In the genomic region with DNA sequence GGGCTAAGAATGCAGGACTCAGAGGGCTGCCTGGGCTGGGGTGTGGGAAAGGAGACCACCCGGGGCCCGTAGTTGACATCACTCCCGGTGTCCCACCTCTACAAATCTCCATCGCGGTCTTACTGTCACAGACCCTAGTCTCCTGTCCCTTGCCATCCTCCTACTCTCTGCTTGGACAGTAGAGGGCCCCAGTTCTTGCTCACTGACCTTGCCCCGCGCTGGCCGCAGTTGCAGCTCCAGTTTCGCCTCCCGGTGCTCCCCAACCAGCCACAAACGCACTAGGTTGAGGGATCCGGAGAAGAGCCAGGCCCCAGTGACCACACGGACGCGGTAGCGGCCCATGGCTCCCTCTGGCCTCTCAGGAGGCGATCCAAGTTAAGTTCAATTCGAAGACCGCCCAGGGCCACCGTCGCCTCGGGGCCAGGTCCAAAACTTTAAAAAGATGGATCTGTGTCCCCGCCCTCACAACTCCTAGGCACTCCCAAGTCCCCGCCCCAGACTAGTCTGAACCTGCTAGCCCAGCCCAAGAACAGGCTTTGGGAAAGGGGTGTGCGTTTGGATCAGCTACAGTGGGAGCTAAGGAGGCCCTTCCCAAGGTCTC, we compare ENCODE assay signal across 7 mouse cellular contexts. TPM values are rescaled to one million over a fixed set of nuclear protein-coding genes. Genes with fewer than 3 reads are reported as not detected.
DNase-seq lines count a peak whose midpoint lies in the region; ATAC-seq lines count a peak whose summit lies in the region.

A gene (minus strand): TSS at position 423 of the 601 bp plus-strand sequence.

- peak within 1 kb of the TSS; percentile 50 for H3K4me3 ChIP-seq in heart, embryonic 13.5 days

- no peak within 1 kb of the TSS for H3K27ac ChIP-seq in heart, embryonic 13.5 days (replicated peaks)

- 0 out of 2 replicates have a peak, but pooled peaks have one; percentile 46 for ATAC-seq in heart, embryonic 13.5 days (ENCODE audit: extremely low read depth, insufficient number of reproducible peaks, low FRiP score, low TSS enrichment)
- no peak for ATAC-seq in erythroid progenitor cell, adult 5-6 weeks (replicated peaks; ENCODE audit: low FRiP score, poor library complexity, severe bottlenecking)

- H3K9ac ChIP-seq in heart, embryonic 13.5 days = peak within 1 kb of the TSS; percentile 75

- H3K27me3 ChIP-seq in heart, embryonic 13.5 days (replicated peaks) = peaks cover 65% of the 10 kb centered on the region

- DNase-seq in adrenal gland, postnatal 10 days = peak; percentile 70
- peak; percentile 64 for DNase-seq in embryo, embryonic 10.5 days (ENCODE audit: low spot score)
- DNase-seq in kidney, postnatal 10 days = peak; percentile 70
- peak; percentile 65 to 67 for DNase-seq in lung, postnatal 4 days
- peak; percentile 58 for DNase-seq in urinary bladder, adult 2 months (ENCODE audit: low spot score)

- H3K36me3 ChIP-seq in heart, embryonic 13.5 days = no peaks in the 10 kb centered on the region

- no peaks in the 10 kb centered on the region for H3K9me3 ChIP-seq in heart, embryonic 13.5 days

- H3K4me2 ChIP-seq in heart, embryonic 13.5 days = peak within 1 kb of the TSS; percentile 74

- peaks cover 19% of the 10 kb centered on the region for H3K4me1 ChIP-seq in heart, embryonic 13.5 days

- under 1% methylated on average over 25 of the region's 25 CpGs for WGBS in heart, embryonic 13.5 days

RNA-seq across cellular contexts. Expression of the gene that starts here (rescaled TPM):
- total RNA-seq in adrenal gland, postnatal 10 days (2021) = 1 to 10 TPM; 2.4 to 2.7 TPM
- polyA plus RNA-seq in heart, embryonic 13.5 days (2015; fragmentation: Nextera tagmentation; extraction: Ambion mirVana) = 2.5 and 3.5 TPM in 2 replicates
- 14.7 and 15.3 TPM in 2 replicates for polyA plus RNA-seq in urinary bladder, adult 2 months (2012; rRNA removed)
- total RNA-seq in erythroid progenitor cell, adult 5-6 weeks (2015; ENCODE audit: low replicate concordance) = 1.7 TPM in 1 of 2 replicates, not detected in the other
- 1.0 TPM in 1 of 2 replicates, not detected in the other for total RNA-seq in erythroid progenitor cell, adult 5-6 weeks (2017; ENCODE audit: low replicate concordance)
